In genomic region chr1:166660800-166661199, GRCm38 (mm10) we compare ENCODE assay signal across 25 mouse cellular contexts. TPM values are rescaled to one million over a fixed set of nuclear protein-coding genes. Genes with fewer than 3 reads are reported as not detected.
"Had no signal": no experiment of that assay in that cellular context is flagged by ENCODE, and none has a peak within 500 bp of the region (broad histone marks: within the 10 kb centered on the region; RNA-seq: fewer than 3 reads in every experiment).

No protein-coding gene starts in this region.

- H3K4me1 ChIP-seq: neural tube, embryonic 13.5 days; neural tube, embryonic 15.5 days; stomach, embryonic 15.5 days had no signal

- H3K4me3 ChIP-seq: neural tube, embryonic 13.5 days; neural tube, embryonic 15.5 days; stomach, embryonic 15.5 days had no signal

- H3K27ac ChIP-seq: neural tube, embryonic 13.5 days; neural tube, embryonic 15.5 days; stomach, embryonic 15.5 days; stomach, postnatal 0 days had no signal

- H3K36me3 ChIP-seq: neural tube, embryonic 13.5 days; neural tube, embryonic 15.5 days; stomach, embryonic 15.5 days had no signal

- H3K9ac ChIP-seq: neural tube, embryonic 13.5 days; neural tube, embryonic 15.5 days; stomach, embryonic 15.5 days had no signal

- H3K27me3 ChIP-seq: neural tube, embryonic 13.5 days; neural tube, embryonic 15.5 days; stomach, embryonic 15.5 days had no signal

- DNase-seq: retina, postnatal 1 day; right cerebral cortex, adult 18-20 months; right cerebral cortex, postnatal 14 days; right cerebral cortex, postnatal 25 days; right cerebral cortex, postnatal 4 days; spleen, adult 18-20 months; thymus, adult 18-20 months; thymus, adult 2 months; thymus, postnatal 14 days; thymus, postnatal 25 days; thymus, postnatal 36 days; thymus, postnatal 4 days had no signal

- H3K9me3 ChIP-seq: neural tube, embryonic 13.5 days; neural tube, embryonic 15.5 days; stomach, embryonic 15.5 days had no signal

RNA-seq across cellular contexts. Expression of gene Gm4847, which starts 13.3 kb away (rescaled TPM):
- total RNA-seq: neutrophil, adult 5-6 weeks had no signal
- polyA plus RNA-seq: neural tube, embryonic 13.5 days; neural tube, embryonic 14.5 days; neural tube, embryonic 15.5 days; small intestine, adult 2 months; spleen, adult 2 months; stomach, embryonic 14.5 days; stomach, embryonic 15.5 days; stomach, embryonic 16.5 days; stomach, postnatal 0 days; testis, adult 2 months; thymus, postnatal 0 days; urinary bladder, adult 2 months had no signal

RNA-seq across cellular contexts. Expression of gene Fmo9, which starts 20.8 kb away (rescaled TPM):
- total RNA-seq: neutrophil, adult 5-6 weeks had no signal
- polyA plus RNA-seq: neural tube, embryonic 13.5 days; neural tube, embryonic 14.5 days; neural tube, embryonic 15.5 days; small intestine, adult 2 months; spleen, adult 2 months; stomach, embryonic 14.5 days; stomach, embryonic 15.5 days; stomach, embryonic 16.5 days; stomach, postnatal 0 days; testis, adult 2 months; thymus, adult 2 months; thymus, postnatal 0 days; urinary bladder, adult 2 months had no signal
